Mouse (Mus musculus): ENCODE results near the gene Slc39a9.

GRCm38 (mm10) chr12:80691671-80692091 is 48.0 kb downstream of the Slc39a9 start:
- TF ChIP-seq CTCF (conservative IDR thresholded peaks at IDR 0.05; ENCODE audit: insufficient read depth, insufficient read length, low read depth, low read length): no peak
- TF ChIP-seq POLR2A (IDR thresholded peaks at IDR 0.05; ENCODE audit: low read depth, low read length): no peak

Data from kidney, adult 2 months (tissue).